Mouse (Mus musculus): ENCODE results near the gene Zfand5. TPM values are rescaled to one million over a fixed set of nuclear protein-coding genes. Genes with fewer than 3 reads are reported as not detected.

The Zfand5 gene
- 190 TPM for polyA plus RNA-seq (2014; fragmentation: Illumina TruSeq; extraction: RNeasy Lipid Tissue Mini Kit (QIAGEN cat#74804); ENCODE audit: low read depth, low replicate concordance)

GRCm38 (mm10) chr19:21271741-21272654 is at the start of gene Zfand5:
TSS of gene Zfand5 (plus strand) at chr19:21272278.

Other genes starting within 250 kb of the Zfand5 start
- 9.3 TPM for gene Gda, start 201.2 kb downstream of the Zfand5 start, polyA plus RNA-seq (2014; fragmentation: Illumina TruSeq; extraction: RNeasy Lipid Tissue Mini Kit (QIAGEN cat#74804); ENCODE audit: low read depth, low replicate concordance)

Data from kidney, adult 10 weeks (tissue).